Mouse (Mus musculus) central nervous system, embryonic 18 days (tissue): ENCODE results near the gene Gm13199. TPM values are rescaled to one million over a fixed set of nuclear protein-coding genes. Genes with fewer than 3 reads are reported as not detected.

ENCODE experiments used
- polyA plus RNA-seq: library from polyadenylated mRNA; depleted of rRNA; stranded (reverse); fragments of >200 nt; gene quantifications from 2 replicates; pipeline ENCODE4 v1.2.3, GENCODE M21; 2012; rRNA removed

The Gm13199 gene
- 7.3 and 8.6 TPM in 2 replicates for polyA plus RNA-seq

DNA sequence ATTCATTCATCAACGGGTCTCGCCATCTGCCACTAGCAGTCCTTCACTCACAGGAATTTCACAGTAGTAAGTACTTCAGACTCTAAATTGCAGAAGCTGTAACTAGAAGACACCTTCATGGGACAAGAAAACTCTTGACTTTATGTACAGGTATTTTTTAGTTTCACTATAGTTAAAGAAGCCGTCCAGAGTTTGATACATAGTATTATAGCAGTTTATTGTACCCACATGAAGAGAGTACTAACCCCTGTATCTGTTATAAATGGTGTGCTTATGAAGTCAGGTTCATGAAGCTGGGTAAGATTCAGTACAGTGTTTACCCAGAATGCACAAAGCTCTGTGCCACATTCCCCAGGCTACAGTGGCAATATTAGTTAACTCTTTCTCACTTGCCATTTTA lies at the start of gene Gm13199:
Gm13199 (minus strand) TSS at position 101 of the 400 bp plus-strand sequence.

DNA sequence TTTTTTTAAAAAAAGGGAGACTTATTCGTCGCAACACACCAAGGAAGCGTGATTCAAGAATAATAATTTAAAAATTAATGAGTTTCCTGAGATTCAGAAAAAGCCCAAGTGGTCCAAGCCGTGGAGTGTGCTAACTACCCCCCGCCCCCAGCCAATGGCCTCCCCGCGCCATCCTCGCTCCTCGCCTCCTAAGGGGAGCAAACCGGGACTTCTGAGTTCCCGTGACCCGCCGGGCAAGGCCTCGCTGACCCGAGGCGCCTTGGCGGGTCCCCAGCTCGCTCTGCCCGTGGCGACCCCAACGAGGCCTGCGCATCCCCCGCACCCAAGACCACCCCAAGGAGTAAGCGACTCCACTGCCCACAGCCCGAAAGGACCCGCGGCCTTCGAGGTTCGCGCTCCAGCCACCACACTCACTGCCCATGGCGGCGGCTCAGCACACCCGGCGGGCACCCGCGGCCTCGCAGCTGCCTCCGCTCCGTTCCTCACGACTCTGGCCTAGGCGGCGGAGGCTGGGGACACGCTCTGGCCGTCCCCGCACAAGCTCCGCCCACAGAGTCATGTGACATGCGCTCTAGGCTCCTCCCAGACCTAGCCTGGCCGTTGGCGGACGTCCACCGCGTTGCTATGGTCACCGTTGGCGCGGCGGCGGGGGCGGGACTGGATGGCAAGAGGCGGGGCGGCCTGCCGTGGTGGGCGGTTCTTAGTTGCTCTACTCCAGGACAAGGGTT lies 32.3 kb upstream of the Gm13199 start, which contains the start of gene Sec61a2:
Sec61a2 (minus strand) TSS at position 590 of the 728 bp plus-strand sequence.

DNA sequence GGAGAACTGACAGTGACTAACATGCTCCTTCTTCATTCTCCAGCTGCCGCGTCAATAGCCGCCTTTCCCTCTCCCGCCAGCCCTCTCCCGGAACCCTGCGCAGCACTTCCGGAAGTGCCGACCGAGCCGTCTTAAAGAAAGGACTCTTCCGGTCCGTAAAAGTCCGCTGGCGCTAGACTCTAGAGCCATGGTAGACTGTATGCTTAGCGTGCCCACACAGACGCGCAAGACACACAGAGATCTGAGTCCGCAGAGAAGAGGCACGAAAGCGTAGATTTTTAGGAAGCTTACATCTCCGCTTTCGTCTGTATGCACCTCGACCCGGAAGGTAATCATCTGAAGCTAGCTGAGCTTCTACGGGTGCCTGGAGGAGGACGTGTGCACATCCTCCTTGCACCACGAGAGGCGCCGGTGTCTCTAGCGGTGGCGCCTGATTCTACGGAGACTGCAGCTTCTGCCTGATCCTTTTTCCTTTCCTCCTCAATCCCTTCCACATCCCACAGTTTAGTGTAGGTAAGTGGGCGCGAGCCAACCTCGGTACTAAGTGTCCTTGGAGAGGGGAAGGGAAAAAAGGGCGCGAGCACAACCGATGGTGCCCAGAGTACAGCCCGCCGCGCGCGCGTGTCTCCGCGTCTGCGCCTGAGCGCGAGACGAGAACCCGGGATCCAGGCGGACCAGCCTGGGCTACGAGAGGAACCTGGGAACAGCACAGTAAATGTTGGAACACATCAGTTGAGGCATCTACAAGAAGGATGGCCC lies 17.7 kb downstream of the Gm13199 start, which contains the start of the genes Nudt5 and Cdc123:
Nudt5 (plus strand) TSS at position 147 of the 759 bp plus-strand sequence.
Cdc123 (minus strand) TSS at position 292 of the 759 bp plus-strand sequence.

Other genes starting within 250 kb of the Gm13199 start
- 12.8 and 13.0 TPM in 2 replicates for gene Camk1d, start 148.4 kb downstream of the Gm13199 start, polyA plus RNA-seq
- gene Nudt5, start 17.9 kb downstream of the Gm13199 start, polyA plus RNA-seq: 12.2 and 15.6 TPM in 2 replicates
- 136 and 145 TPM in 2 replicates for gene Cdc123, start 17.8 kb downstream of the Gm13199 start, polyA plus RNA-seq
- 186 and 194 TPM in 2 replicates for gene Sec61a2, start 32.5 kb upstream of the Gm13199 start, polyA plus RNA-seq
- 14.7 and 16.9 TPM in 2 replicates for gene Dhtkd1, start 79.9 kb upstream of the Gm13199 start, polyA plus RNA-seq
- gene Upf2, start 88.5 kb upstream of the Gm13199 start, polyA plus RNA-seq: 11.3 and 11.6 TPM in 2 replicates